Mouse (Mus musculus) cerebellum, adult 11-12 months (tissue): ENCODE results near the gene Ap3b2.
"Not testable (repeated sequence)": the region's sequence is repeated elsewhere in the genome, so short reads cannot be mapped to it uniquely, and the experiment has no call there.

Source experiments
- DNase-seq: peaks from one replicate; pipeline ENCODE4 v3.0.0; 2022

Ap3b2 gene

DNA sequence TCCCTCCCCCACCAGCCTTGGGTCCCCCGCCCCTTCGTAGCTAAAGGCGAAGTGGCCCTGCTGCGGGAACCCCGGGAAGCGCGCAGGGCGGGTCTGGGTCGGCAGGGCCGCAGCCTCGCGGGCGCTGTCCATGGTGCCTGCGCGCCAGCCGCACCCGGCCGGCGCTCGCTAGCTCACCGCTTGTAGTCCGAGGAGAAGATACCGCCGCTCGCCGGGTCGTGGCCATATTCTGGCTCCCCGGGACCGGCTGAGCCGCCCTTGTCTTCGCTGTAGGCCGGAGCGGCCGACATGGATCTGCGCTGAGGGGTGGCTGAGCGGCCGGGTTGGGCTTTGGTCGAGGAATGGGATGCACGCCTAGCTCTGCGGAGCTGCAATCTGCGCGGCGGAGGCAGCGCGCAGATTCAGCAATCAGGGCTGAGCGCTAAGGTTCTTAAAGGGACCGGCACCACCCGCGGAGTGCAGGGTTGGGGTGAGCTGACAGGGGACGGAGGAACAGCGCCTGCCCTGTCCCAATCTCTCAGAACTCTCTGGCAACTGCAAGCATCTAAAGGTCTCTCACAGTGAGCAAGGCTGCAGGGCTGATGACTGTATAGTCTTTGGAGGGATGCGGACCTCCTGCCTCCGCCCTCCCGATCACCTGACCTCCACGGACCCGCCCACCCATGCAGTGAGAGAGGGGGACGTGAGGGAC is at the start of gene Ap3b2:
Gene Ap3b2 (minus strand): TSS at position 595 of the 691 bp plus-strand sequence.
- peak; percentile 83 for DNase-seq

DNA sequence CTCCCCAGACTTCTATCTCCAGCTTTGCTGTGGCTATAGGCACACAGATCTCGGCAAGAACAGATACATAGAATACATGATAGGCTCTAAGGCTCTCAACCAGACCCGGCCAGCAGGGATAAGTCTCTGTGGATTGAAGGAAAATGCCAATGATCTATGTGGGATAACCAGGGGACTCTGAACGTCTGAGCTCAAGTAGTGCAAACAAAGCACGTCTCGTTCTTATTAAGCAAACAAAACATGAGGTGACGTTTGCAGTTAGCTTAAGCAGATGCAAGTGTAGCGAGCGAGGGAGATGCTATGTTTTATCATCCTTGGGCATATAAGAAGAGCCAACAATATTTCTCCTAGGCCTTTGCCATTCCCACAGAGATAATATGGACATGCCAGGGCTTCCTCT is 49.2 kb upstream of the Ap3b2 start:
- DNase-seq = no peak

DNA sequence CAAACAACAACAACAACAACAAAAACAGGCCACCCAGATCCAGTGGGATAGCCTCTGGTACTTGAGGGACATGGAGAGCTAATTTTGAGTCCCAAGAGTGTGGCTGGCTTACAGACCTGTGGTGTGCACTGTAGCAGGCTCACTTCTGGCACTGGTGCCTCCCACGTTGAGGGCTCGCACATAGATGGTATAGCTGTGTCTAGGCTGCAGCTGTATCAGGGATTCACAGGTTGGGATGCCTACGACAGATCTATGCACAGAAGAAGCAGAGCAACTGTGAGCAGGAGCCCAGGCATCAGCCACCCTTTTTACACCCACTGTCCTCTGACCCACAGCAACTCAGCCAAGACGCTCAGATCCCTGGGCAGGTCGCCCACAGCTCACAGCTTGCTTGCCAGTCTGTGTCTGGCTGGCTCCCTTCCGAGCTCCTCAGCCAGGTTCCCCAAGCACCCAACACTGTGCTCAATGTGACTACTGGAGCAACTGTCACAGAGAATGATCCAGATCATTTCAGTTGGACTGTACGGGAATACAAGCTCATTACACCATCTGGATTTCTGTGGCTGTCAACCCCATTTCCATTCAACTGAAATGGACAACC is 48.3 kb upstream of the Ap3b2 start:
- peak; percentile 30 for DNase-seq

DNA sequence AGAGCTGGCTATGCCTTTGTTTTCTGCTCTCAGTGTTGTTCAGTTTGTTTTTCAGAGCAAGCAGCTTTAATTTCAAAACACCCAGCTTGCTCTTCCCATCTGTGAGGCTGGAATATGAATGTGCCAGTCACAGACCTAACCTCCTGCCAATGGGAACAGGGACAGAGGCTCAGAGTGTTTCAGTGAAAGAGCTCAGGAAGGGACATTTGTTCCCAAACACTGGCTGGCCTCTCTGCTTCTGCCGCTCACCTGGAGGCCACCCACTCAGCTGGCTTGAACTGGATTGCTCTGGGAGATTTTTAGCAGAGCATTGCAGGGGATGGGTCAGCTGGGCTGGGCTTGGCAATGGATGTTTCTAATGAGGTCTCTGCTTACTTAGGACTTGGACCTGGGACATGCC is 47.3 kb upstream of the Ap3b2 start:
- no peak for DNase-seq

DNA sequence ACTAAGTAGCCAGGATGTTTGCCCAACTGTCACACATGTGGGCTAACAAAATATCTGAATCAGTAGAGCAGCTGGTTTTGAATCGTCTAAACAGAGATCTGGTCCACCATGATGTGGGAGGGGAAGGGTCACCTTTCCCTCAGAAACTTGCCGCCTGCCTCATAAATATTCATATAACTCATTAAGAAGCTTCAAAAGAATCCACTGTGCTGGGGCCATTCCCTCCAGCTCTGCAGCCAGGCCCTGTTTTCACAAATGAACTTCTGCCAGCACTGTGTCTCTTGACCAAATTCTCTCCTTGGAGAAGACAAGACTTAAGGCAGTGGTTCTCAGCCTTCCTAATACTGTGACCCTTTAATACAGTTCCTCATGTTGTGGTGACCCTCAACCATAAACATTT is 45.8 kb upstream of the Ap3b2 start:
- no peak for DNase-seq

DNA sequence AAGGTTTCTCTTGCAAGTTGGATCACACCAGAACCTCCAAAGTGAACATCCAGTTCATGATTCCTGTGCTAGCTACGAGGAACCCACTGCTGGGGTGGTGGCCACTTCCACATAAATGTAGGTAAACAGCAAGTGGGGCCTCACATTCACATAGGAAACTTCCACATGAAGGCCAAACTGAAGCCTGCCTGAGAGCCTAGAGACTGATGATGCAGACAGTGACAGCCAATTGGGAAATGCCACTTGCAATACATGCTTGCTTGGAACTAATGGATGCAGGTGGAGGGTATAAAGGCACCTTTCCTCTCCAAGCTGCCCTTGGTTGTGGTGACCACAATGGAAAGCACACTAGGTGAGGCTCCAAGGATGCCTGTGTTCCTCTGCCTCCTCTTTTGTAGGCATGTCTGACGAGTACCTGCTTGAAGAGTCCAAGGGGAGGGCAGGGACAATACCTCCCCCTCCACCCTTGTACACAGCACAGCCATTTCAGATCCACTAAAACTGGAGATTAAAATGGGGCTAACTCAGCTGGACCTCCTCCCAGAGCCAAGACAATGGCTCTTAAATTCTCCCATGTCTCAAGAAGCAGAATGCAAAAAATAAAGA is 44.4 kb upstream of the Ap3b2 start:
- DNase-seq = no peak

DNA sequence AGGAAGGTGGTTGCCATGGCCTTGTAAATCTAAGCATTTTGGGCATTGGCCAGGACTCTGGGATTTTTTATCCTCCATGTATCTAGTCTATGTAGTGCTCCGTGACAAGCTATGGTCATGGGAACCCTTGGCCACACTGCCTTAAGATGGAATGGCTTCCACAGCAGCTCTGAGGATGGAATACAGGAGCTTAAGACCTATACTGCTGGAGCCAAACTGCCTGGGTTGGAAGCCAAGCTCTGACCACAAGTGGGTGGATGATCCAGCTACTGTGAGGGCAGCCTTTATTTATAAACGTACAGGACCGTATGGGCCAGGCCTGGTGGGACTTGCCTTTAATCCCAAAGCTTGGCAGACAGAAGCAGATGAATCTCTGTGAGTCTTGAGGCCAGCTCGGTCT is 42.8 kb upstream of the Ap3b2 start:
- DNase-seq = no peak

DNA sequence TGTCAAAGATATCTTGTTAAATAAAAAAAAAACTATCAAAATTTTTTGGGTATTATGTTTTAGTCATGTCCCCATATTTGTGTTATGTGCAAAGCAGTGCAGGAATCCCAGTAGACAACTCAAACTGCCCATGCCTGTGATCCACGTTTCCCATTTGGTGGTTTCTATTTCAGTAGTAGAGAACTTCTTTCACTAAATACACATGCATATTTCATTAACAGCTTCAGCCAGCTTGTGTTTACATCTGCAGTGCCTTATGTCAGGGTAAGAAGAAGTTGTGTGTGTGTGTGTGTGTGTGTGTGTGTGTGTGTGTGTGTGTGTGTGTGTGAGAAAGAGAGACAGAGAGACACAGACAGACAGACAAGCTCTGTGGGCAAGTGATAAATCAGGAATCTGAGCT is 37.7 kb upstream of the Ap3b2 start:
- no peak for DNase-seq

DNA sequence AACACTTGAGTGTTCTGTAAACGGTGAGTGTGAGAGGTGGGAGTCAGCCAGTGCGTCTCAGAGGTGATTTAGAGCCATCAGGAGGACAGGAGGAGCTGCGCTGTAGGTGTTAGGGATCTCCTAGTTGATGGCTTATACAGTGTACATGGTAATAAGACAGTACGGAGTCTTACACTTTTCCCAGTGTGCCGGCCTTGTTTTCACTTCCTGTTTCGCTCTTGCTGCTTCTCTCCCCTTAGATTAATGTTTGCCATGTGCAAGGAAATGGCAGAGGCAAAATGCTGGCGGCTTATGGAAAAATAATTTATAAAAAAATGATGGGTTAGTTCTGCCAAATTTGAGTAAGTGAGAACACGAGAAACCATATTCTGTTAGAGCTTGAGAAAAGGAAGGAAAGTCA is 35.2 kb upstream of the Ap3b2 start:
- DNase-seq = no peak

DNA sequence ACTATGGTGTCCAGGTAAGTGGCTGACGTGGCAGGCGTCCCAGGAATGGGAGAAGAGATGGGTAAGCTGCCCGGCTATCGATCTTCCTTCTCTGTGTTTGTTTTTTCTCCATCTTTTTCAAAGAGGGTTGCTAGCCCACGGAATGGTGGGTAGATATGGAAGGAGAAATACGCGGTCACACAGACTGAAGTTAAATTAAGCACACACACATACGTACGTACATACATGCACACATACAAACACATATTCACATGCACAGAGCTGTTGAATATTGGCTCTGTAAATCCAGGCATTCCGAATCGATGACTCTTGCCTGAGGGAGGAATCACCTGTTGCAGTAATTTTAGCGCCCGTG is 29.9 kb upstream of the Ap3b2 start:
- DNase-seq = no peak

DNA sequence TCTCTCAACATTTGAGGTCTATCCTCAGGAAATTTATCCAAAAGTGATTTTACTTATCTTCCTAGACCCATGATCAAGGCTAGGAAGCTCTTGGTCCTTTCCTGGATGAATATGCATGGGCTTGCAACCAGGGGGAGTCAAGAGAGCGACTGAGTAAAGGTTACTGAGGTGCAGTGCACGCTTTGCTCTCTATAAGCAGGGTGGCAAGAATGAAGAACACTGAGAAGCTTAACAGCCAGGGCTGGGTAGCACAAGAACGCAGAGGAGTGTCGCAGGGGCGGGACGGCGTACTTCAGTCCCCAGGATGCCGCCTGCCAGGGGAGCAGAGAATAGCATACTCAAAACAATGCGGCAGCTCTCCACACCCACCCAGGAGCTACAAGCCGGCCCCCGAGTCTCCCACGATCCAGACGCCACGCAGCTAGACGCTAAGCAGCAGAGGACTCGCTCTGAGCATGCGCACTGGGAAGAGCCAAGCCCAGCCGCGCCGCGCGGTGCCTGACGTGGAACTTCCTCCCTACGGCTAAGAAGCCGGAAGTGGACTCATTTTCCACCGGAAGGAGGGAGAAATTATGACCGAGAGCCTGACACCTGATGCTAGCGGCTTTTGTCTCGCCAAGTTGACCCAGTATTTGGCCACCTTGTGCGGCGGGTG is 29.4 kb upstream of the Ap3b2 start:
- peak; percentile 90 for DNase-seq

DNA sequence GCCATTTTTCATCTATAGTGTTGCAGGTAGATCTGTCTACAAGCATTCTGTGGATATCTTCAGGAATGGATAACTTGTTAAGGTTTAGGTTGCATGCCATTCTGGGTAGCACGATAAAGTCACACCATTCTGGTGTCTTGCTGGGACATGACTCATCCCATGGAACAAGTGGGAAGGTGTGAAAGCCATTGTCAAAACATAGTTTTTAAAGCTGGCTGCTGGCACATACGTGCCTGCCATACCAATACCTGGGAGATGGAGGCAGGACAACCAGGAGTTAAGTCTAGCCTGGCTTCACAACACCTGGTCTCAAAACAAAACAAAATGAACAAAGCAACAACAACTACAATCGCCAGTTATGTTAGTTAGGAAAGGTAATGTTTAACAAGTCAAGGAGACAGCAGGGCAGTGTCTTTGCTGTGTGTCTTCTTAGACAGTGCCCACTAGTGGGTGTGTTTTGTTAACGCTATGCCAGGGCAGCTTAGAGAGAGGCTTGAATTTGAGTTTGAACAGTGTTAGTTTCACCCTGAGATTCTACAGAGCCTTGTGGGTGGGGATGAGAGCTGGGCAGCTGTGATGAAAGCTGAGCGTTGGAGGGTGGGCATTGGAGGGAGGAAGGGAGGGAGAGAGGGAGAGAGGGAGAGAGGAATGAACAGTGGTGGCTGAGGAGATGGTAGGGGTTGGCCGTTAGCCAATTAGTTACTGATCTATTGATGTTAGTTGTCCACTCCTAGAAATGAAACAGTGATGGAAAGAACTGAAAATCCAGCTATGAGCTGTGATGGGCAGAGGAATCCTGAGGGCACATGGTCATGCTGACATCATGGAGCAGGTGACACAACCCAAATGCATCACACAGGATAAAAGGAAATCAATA is 22.7 kb upstream of the Ap3b2 start:
- DNase-seq = no peak

DNA sequence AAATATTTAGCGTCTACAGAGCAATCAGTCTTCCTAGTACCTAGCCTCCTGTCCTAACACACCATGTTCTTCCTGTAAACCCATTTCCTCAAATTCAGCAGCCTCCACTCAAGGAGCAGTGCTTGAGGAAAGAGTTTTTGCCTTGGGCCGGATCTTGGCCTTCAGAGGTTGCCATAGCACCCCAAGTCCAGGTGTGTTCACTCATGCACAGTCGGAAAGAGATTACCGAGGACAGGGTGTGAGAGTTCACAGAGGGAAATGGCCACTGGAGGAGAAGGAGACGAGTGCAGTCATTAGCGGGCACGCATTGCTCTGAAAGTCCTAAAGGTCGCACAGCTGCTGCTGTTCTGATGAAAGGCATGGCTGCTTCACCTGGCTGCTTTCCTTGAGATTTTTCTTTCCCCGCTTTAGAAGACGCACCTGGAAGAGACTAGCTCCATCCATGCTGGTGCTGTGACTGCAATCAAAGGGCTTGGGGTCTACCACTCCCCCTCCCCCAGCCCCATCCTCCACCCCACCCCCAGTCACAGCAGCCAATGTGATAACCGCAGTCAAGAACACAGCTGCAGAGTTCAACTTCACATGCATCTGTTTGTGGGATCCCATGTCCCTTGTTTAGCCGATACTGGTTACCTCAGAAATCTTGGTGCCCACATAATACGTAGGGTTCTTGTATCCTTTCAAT is 21.3 kb upstream of the Ap3b2 start:
- no peak for DNase-seq

DNA sequence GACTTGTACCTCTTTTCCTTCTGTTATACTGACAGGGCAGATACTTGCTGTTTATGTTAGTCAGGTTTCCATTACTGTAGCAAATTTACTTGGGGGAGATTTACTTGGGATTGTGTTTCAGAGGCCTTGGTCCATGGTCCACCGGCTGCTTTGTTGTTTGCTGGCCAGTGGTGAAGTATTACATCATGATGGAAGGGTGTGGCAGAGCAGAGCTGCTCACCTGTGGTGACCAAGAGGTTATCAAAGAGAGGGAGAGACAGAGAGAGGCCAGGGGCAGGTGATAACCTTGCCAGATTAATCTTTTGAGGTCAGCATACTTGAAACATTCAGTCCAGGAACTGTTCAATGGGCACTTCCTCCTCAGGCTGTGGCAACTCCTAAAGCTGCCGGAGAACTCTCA is 7.3 kb upstream of the Ap3b2 start:
- DNase-seq = no peak

DNA sequence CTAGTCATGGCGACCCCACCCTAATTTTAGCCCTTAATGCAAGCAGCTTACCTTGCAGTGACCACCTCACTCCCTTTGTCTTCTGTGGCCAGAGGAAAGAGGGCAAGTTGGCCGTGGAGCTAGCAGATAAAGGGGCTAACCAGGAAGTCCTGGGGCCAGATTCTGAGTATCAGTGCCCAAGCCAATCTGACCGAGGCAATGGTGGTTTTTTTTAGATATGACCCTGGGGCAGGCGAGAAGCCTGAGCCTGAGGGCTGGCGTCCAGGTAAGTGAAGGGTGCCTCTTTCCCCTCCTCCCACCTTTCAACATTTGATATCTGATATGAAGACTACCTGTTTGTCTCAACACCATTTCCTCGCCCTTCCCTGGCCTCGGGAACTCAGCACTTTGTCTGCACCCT is 4.5 kb upstream of the Ap3b2 start, which contains the start of gene BC048679:
Gene BC048679 (minus strand): TSS at position 101 of the 400 bp plus-strand sequence.
- DNase-seq = no peak

DNA sequence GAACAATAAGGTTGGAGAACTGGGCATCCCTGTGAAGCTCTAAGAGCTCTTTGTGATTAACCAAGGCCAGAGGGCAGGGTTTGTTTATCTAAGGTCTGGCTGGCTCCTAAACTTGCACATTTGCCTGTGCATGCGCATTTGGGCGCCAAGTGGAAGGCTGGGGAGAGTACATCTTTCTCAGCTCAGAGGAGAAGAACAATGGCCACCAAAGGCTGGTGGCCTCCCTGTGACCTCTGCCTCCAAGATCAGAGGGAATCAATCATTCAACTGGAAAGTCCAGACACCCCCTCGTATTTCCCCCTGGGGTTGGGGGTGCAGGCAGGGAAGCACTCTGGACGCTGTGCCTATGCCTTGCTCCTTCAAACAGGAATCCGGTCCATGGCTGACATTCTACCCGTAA is 3.4 kb upstream of the Ap3b2 start:
- DNase-seq = no peak

DNA sequence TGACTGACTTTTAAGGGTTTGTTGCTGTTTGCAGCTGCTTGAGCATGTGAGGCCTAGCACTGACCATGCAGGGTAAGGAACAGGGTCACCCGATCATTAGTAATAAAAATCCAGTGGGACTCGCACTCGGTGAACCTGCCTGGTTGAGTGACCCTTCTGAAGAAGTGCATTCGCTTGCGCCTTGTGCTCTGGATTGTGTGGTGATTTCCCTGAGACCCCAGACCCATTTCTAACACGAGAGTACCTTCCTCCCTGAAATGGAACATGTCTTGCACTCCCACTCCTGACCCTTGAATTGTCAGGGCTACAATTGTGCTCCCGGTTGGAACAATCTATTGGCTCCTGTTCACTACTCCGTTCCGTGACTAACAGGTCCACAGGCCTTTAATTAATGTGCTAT is 1.1 kb downstream of the Ap3b2 start:
- DNase-seq = no peak

DNA sequence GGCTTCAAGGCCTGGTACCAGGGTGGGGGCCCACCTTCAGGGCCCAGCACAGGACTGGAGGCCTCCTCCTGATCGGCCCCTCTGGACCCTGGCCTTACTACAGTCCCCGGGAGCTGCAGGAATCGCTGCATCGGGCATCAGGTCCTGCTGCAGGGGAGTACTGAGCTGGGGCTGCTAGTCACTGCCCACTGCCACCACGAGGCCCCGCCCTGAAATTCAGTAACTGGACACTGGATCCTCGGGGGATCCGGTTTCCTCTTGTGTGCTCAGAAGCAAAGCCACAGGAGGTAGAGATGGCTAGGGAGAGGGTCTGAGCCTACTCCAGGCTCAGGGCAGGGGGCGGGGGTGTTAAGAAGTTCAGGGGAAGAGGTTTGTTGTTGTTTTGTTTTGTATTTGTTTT is 4.1 kb downstream of the Ap3b2 start:
- no peak for DNase-seq

DNA sequence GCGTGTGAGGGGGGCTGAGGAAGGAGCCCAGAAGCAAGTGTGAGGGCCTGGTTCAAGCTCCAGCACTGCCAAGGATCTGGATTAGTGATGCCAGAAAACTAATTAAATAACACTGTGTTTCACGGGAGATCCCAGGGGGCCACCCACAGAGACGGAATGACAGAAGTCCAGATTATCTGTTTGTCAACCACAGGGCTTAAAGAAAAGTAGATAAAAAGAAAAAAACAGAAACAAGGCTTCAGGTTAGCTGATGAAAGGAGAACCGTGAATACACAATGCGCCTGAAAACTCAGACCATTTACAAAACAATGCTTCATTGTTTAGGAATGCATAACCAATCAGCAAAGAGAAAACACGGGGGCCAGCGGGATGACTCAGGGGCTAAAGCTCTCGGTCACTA is 12.9 kb downstream of the Ap3b2 start:
- no peak for DNase-seq

DNA sequence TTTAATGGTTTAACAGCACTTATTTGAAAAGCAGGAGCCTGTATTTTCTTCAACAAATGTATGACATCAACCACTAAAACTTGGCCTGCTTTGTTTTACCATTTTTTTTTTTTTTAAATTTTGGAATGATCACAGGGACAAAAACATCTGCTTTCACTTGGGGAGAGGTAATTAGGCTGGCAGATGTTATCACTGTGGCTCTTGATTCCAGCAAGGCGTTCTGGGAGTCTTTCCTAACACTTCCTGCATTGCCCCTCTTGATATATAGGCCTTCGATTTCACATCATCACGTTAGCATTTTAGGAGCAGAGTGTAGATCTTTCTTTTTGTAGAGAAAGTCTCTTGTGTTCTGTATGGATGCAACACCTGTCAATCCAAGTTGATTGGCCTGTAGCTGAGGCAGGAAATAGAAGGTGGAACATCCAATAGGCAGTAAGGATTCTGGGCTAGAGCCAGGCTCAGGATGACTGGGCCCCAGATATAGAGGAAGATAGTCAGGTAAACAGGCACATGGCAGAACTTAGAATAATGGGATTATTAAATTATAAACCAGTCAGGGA is 14.1 kb downstream of the Ap3b2 start:
- no peak for DNase-seq

DNA sequence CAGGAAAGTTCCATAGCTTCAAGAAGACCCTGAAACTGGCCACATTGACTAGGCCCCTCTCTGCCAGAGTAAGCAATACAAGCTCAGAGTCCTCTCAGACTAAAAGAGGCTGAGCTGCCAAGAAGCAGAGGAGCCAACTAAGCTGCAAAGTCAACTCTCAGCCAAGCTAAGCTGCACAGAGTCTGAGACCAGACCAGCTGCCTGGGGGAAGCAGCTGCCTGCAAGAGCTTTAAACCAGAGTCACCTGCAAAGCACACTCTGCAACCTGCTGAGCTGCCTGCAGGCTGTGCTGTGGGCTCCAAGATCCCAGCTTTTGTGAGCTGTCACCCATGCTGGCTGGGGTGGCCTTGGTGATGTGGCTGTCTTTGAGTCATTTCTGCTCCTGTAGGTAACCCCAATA is 15.5 kb downstream of the Ap3b2 start:
- DNase-seq = not testable (repeated sequence)

DNA sequence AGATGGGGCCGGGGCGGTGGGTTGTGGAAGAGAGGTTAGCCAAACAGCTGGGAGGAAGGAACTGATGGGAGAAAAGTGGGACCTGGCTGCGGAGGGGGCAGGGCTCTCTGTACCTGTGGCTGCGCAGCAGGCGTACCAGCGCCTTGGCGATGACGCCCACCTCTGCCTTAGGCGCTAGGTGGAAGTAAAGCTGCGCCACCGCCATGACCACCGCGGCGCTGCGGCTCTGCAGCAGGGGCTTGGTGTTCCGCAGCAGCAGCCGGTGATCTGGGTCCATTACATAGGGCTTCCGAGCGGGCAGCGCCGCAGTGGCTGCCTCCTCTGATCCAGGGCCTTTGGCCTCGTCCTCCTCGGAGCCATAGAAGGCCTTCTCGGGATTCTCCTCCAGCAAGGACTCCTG is 16.9 kb downstream of the Ap3b2 start:
- no peak for DNase-seq
